Mouse (Mus musculus): Measurements from ENCODE around the gene Synpo2. TPM values are rescaled to one million over a fixed set of nuclear protein-coding genes. Genes with fewer than 3 reads are reported as not detected.

Gene Synpo2
- polyA plus RNA-seq (2015; fragmentation: Nextera tagmentation; extraction: Ambion mirVana), result 0.21 and 0.41 TPM in 2 replicates

GRCm38 (mm10) chr3:123235921-123236320 lies at the start of gene Synpo2:
Synpo2 (minus strand) TSS chr3:123236149.
- no peaks in the 10 kb centered on the region for H3K36me3 ChIP-seq
- no peaks in the 10 kb centered on the region for H3K9me3 ChIP-seq (replicated peaks)
- ATAC-seq (ENCODE audit: low read depth) (no peak), DNase-seq (no peak)
- no peak within 1 kb of the TSS for H3K9ac ChIP-seq
- H3K27ac ChIP-seq, result no peak within 1 kb of the TSS
- H3K4me3 ChIP-seq (replicated peaks), result peak within 1 kb of the TSS; percentile 36
- WGBS (ENCODE audit: insufficient replicate concordance), result 1% methylated on average over 20 of the region's 20 CpGs
- H3K4me2 ChIP-seq, result peak within 1 kb of the TSS; percentile 48
- H3K4me1 ChIP-seq (replicated peaks), result 0 out of 2 replicates have a peak, but pooled peaks cover 3% of the 10 kb centered on the region
- peaks cover 17% of the 10 kb centered on the region for H3K27me3 ChIP-seq

DNA sequence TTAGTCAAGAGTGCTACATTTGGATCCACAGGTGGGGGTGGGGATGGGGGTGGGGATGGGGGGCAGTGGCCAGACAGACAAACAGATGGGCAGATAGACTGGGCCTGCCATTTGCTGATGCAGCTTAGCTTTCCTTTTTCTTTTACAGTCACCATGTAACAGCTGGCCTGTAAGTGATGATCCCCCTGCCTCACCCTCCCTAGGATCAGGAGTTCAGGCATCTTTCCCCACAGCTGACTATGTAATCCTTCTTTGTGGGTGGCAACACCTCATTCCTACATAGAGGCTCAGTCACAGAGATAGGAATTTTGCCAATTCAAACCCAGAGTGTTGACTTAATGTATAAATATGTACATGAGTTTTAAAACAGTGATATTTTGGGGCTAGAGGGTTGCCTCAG lies 49.7 kb upstream of the Synpo2 start:
- Histone ChIP-seq H3K4me3 (replicated peaks) (no peak overlapping the region), H3K27ac (no peak overlapping the region), H3K9me3 (replicated peaks) (no peaks in the 10 kb centered on the region), H3K4me1 (replicated peaks) (0 out of 2 replicates have a peak, but pooled peaks cover 4% of the 10 kb centered on the region), H3K36me3 (peaks cover 12% of the 10 kb centered on the region), H3K27me3 (no peaks in the 10 kb centered on the region), H3K4me2 (no peak overlapping the region), H3K9ac (no peak overlapping the region)
- DNase-seq (no peak), ATAC-seq (ENCODE audit: low read depth) (no peak)

GRCm38 (mm10) chr3:123284284-123284683 lies 48.3 kb upstream of the Synpo2 start:
- H3K9me3 ChIP-seq (replicated peaks), result no peaks in the 10 kb centered on the region
- ATAC-seq (ENCODE audit: low read depth) (no peak), DNase-seq (no peak)
- 76% methylated on average over 5 of the region's 5 CpGs for WGBS (ENCODE audit: insufficient replicate concordance)
- H3K27ac ChIP-seq, result no peak overlapping the region
- H3K36me3 ChIP-seq, result peaks cover 23% of the 10 kb centered on the region
- no peaks in the 10 kb centered on the region for H3K27me3 ChIP-seq
- no peak overlapping the region for H3K4me3 ChIP-seq (replicated peaks)
- no peak overlapping the region for H3K9ac ChIP-seq
- H3K4me1 ChIP-seq (replicated peaks), result 0 out of 2 replicates have a peak, but pooled peaks cover 4% of the 10 kb centered on the region
- H3K4me2 ChIP-seq, result no peak overlapping the region

DNA sequence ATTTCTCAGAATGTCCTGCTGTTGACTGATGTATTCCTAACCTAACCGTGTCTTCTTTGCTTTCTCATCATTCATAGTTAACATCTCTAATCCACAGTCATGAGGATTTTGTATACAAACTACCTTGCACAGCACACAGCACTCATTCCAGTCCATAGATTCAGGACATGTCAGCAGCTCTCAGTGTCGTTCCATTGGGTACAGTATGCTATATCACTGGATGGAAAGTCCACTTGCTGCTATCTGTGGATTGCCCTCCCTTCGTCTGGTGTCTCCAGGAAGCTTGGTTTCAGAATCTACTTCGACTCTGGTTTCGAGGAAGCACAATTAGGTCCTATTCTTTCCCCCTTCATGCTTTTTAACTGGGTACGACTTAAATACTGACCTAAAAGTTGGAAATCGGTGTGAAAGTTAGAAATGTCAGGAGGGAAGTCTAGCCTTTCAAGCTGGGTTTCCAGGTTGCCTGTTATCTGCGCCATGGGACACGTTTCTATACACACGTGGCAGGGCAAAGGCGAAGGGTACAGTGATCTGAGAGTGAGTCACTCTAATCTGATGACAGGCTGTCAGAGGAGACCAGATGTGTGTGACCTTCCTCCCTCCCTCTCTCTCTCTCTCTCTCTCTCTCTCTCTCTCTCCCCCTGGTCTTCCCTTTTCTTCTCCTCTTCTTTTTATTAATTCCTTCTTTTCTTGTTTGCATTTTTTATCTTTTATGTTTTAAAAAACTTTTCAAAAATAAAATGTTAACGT lies 47.1 kb upstream of the Synpo2 start:
- no peak overlapping the region for H3K4me2 ChIP-seq
- H3K4me1 ChIP-seq (replicated peaks), result no peaks in the 10 kb centered on the region
- H3K27ac ChIP-seq, result no peak overlapping the region
- WGBS (ENCODE audit: insufficient replicate concordance), result 56% methylated on average over 12 of the region's 12 CpGs
- peaks cover 26% of the 10 kb centered on the region for H3K36me3 ChIP-seq
- DNase-seq (no peak), ATAC-seq (ENCODE audit: low read depth) (no peak)
- no peak overlapping the region for H3K9ac ChIP-seq
- H3K4me3 ChIP-seq (replicated peaks), result no peak overlapping the region
- no peaks in the 10 kb centered on the region for H3K9me3 ChIP-seq (replicated peaks)
- H3K27me3 ChIP-seq, result no peaks in the 10 kb centered on the region

DNA sequence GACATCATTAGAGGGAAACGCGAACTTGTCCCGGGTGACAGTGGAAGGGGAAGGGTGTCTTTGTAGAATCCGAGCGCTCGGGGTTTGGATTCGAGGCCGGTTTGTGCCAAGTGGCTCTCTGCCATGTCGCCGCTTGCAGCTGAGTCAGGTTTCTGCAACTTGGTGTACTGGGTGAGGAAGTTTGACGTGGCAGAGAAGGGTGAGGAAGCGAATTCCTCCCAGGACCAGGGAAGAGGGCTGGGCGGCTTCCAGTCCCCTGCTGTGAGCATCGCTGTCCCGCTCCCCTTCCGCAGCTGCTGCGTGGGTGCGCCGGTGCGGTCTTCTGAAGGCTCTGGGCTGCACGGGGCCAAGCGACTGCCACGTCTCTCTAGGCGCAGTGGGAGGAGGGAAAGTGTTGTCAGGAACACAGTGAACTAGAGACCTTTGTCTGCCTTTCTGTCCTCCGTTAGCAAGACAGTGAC lies 31.8 kb upstream of the Synpo2 start:
- DNase-seq, result no peak
- H3K9me3 ChIP-seq (replicated peaks), result no peaks in the 10 kb centered on the region
- ATAC-seq (ENCODE audit: low read depth), result peak; percentile 46
- peaks cover 26% of the 10 kb centered on the region for H3K27me3 ChIP-seq
- H3K36me3 ChIP-seq, result peaks cover 16% of the 10 kb centered on the region
- no peaks in the 10 kb centered on the region; the same call in 1 of the 2 replicates for H3K4me1 ChIP-seq (replicated peaks)
- peak overlapping the region; percentile 63 for H3K4me3 ChIP-seq (replicated peaks)
- no peak overlapping the region; the same call in 1 of the 2 replicates for H3K27ac ChIP-seq
- WGBS (ENCODE audit: insufficient replicate concordance), result 2% methylated on average over 25 of the region's 25 CpGs
- peak overlapping the region; percentile 68 for H3K4me2 ChIP-seq
- peak overlapping the region; percentile 62 for H3K9ac ChIP-seq

- no peak within 1 kb of the TSS; the same call in 1 of the 2 replicates for H3K27ac ChIP-seq
These were observed 31.1 kb upstream of the Synpo2 start, which contains the start of gene Sec24d for GRCm38 (mm10) chr3:123266753-123267651. Sec24d (plus strand) TSS chr3:123267455.

GRCm38 (mm10) chr3:123264706-123265105 lies 28.8 kb upstream of the Synpo2 start:
- H3K9me3 ChIP-seq (replicated peaks), result no peaks in the 10 kb centered on the region
- no peaks in the 10 kb centered on the region for H3K36me3 ChIP-seq
- no peak overlapping the region for H3K4me3 ChIP-seq (replicated peaks)
- WGBS (ENCODE audit: insufficient replicate concordance), result 53% methylated on average over 6 of the region's 6 CpGs
- no peak for DNase-seq
- peaks cover 26% of the 10 kb centered on the region for H3K27me3 ChIP-seq
- H3K27ac ChIP-seq, result no peak overlapping the region
- no peak overlapping the region for H3K4me2 ChIP-seq
- no peak overlapping the region for H3K9ac ChIP-seq
- ATAC-seq (ENCODE audit: low read depth), result no peak
- H3K4me1 ChIP-seq (replicated peaks), result no peaks in the 10 kb centered on the region; the same call in 1 of the 2 replicates

More at GRCm38 (mm10) chr3:123266753-123267651, 31.1 kb upstream of the Synpo2 start, which contains the start of gene Sec24d:
- 4% methylated on average over 67 of the region's 68 CpGs for WGBS (ENCODE audit: insufficient replicate concordance)
- H3K4me3 ChIP-seq (replicated peaks), result peak within 1 kb of the TSS; percentile 63
- peaks cover 26% of the 10 kb centered on the region for H3K27me3 ChIP-seq
- H3K9me3 ChIP-seq (replicated peaks), result no peaks in the 10 kb centered on the region
- H3K36me3 ChIP-seq, result peaks cover 11% of the 10 kb centered on the region; the same call in 1 of the 2 replicates
- peak within 1 kb of the TSS; percentile 62 for H3K9ac ChIP-seq
- peak within 1 kb of the TSS; percentile 68 for H3K4me2 ChIP-seq
- peak; percentile 79 for ATAC-seq (ENCODE audit: low read depth)
- H3K4me1 ChIP-seq (replicated peaks), result no peaks in the 10 kb centered on the region; the same call in 1 of the 2 replicates
- DNase-seq, result peak; percentile 43

DNA sequence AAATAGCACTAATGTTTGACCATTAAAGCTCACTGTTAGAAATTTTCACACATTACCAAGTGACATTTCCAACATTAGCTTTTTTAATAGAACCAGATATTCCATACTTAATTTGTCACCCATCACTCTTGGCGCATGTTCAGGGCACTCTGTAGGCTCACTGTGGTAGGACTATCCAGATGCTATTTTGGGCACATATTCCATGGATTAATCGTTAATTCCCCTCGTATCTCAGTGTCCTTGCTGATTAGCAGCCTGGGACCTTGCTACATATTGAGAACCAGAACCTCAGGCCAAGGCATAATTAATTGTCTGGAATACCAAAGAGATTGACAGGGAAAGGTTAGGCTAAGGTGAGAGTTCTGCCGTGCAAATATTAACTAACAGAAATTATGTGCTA lies 22.8 kb upstream of the Synpo2 start:
- Histone ChIP-seq H3K27ac (no peak overlapping the region), H3K4me2 (no peak overlapping the region), H3K4me3 (replicated peaks) (no peak overlapping the region), H3K9me3 (replicated peaks) (no peaks in the 10 kb centered on the region), H3K9ac (no peak overlapping the region), H3K36me3 (no peaks in the 10 kb centered on the region), H3K27me3 (no peaks in the 10 kb centered on the region), H3K4me1 (replicated peaks) (peaks cover 8% of the 10 kb centered on the region)
- WGBS (ENCODE audit: insufficient replicate concordance), result 69% methylated on average over 4 of the region's 4 CpGs
- no peak for DNase-seq
- ATAC-seq (ENCODE audit: low read depth), result no peak

DNA sequence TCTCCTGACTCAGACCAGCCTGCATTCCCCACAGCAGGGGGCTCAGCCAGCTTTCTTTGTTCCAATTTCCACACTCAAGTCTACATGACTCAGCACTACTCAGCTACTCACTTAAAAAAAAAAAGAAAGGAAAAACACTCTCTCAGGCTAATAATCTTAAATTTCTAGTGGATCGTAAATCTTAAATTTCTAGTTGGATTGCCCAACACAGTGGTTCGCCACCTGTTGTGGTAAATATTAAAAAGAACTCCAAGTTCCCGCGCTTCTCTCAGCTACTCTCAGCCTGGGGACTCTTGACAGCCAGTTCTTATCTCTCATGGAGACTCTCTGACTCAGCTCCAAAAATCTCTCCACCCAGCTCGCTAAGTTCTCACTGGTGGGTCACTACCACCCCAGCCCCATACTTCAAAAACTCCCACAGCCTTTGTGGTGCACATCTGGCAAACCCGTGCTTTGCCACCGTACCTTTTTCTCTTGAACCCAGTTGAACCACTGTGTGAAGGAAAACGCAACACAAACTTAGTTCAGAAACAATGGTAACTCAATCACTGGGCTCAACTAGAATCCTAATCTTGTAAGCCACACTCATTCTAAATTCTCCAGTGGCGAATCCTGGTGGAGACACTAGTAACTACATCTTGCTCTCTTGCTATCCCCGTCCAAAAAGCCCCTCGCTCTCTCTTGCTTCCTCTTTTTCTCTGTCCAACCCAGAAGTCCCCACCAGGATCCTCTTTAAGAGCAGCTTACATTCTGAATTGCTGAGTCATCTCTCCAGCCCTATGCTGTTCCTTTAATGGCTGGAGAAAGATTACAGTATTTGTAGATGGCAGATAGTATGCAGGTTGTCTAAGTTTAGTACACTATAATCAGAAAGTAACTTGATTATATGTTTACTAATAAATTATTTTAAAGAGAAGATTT lies 20.5 kb upstream of the Synpo2 start:
- 31% methylated on average over 11 of the region's 11 CpGs for WGBS (ENCODE audit: insufficient replicate concordance)
- Histone ChIP-seq H3K4me2 (peak overlapping the region; percentile 28), H3K9ac (no peak overlapping the region), H3K27ac (no peak overlapping the region), H3K4me3 (replicated peaks) (no peak overlapping the region), H3K27me3 (no peaks in the 10 kb centered on the region), H3K4me1 (replicated peaks) (peaks cover 8% of the 10 kb centered on the region), H3K36me3 (no peaks in the 10 kb centered on the region), H3K9me3 (replicated peaks) (no peaks in the 10 kb centered on the region)
- peak; percentile 81 for ATAC-seq (ENCODE audit: low read depth)
- DNase-seq, result peak; percentile 9

GRCm38 (mm10) chr3:123245646-123246045 lies 9.7 kb upstream of the Synpo2 start:
- Histone ChIP-seq H3K4me3 (replicated peaks) (no peak overlapping the region), H3K27ac (no peak overlapping the region), H3K36me3 (no peaks in the 10 kb centered on the region), H3K4me2 (no peak overlapping the region), H3K27me3 (no peaks in the 10 kb centered on the region), H3K9me3 (replicated peaks) (no peaks in the 10 kb centered on the region), H3K9ac (no peak overlapping the region), H3K4me1 (replicated peaks) (no peaks in the 10 kb centered on the region)
- 54% methylated on average over 4 of the region's 4 CpGs for WGBS (ENCODE audit: insufficient replicate concordance)
- ATAC-seq (ENCODE audit: low read depth) (no peak), DNase-seq (no peak)
